Mouse (Mus musculus): ENCODE measurements around the gene Ak3. TPM values are rescaled to one million over a fixed set of nuclear protein-coding genes. Genes with fewer than 3 reads are reported as not detected.
"Not testable (repeated sequence)": the region's sequence is repeated elsewhere in the genome, so short reads cannot be mapped to it uniquely, and the experiment has no call there.

The Ak3 gene
- total RNA-seq, 1 experiment from 2014 or later: 233 TPM

DNA sequence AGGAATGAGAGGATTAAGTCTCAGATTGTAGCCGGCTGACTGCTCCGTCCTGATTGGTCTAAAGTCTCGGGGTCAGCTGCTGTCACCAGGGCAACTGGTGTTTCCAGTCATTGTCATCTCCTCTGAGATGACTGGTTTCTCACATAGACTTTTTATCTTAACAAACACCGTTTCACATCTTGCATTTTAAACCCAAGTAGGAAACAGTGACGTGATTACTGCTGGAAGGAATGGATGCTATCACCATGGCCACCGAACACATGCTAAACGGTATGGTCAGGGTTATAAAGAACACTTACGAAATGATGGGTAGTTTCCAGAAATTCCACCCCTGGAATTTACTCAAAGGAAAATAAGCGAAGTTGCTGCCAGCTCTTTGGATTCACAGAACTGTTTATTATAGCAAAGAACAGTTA is 3.4 kb downstream of the Ak3 start:
- no peak for DNase-seq

DNA sequence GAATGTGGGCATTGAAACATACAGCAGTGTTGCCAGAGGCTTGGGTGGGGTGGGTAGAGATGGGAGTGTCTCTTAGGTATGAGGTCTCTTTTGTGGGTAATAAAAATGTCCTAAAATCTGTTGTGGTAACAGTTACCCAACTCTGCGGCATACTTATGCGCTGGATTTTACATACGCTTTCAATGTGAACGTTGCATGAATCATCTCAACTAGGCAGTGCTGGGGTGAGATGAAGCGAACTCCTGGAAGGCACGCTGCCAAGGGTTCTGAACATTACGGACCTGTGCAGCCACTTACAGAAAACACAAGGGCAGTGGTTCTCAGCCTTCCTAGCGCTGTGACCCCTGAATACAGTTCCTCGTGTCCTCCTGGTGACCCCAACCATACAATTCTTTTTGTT is 5.1 kb downstream of the Ak3 start:
- DNase-seq: peak; percentile 28

DNA sequence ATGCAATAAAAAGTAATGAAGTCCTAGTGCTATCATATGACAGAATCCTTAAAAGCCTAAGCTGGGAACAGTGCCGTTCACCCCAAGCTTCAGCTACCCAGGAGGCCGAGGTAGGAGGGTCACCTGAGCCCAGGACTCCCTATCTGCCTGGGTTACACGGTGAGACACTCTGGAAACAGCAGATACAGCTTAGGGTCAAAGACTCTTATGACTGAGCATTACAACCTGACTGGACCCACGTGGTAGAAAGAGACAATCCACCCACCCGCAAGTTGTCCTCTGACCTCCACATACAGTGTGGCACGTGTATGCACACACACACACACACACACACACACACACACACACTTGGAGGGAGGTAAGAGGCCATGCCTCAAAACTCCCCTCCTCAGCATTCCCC is 5.6 kb downstream of the Ak3 start:
- DNase-seq: no peak

DNA sequence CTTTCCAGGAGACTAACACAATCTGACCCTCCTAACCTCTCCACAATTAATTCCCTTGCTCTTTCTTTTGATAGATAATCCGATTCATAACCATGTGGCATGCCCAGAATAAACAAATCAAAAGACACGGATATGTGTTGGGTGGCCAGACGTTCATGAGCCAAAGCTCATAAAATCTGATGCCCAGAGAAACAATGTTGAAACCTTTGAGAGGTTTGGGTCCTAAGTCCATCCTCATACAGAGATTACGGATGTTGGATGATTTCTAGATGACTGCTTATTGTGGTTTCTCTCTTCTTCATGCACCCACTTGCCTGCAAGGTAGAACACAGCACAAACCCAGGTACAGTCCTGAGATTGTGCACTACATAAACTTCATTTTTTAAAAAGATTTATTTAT is 7.6 kb downstream of the Ak3 start:
- DNase-seq: no peak

DNA sequence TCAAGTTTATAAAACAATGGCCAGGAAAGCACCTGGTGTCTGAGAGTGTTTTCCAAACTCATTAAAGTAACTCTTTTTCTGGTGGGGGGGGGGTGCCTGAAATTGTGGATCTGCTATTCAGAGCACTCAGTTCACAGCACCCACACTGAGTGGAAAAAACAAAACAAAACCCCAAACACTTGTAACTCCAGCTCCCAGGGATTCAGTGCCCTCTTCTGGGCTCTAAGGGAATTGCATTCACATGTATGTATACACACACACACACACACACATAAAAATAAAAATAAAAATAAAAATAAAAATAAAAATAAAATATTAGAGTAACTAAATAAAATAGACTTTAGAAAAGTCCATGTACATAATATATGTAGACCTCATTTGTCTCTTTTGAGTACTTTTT is 8.4 kb downstream of the Ak3 start:
- DNase-seq: no peak

DNA sequence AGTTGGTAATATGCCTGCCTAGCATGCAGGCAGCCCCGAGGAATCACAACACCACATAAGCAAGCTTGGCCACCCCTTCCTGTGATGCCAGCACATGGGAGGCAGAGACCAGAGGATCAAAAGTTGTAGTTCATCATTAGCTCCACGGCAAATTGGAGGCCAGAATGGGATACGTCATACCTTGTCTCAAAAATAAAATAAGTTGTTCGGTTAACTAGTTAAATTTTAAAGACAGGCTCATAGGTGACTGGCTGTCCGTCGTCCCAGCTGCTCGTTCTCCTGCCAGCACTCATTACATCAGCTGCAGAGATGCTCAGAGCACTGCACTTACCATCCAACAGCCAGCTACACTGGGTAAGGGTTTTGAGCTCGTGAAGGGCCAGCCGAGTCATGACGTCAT is 10.2 kb downstream of the Ak3 start:
- no peak for DNase-seq

DNA sequence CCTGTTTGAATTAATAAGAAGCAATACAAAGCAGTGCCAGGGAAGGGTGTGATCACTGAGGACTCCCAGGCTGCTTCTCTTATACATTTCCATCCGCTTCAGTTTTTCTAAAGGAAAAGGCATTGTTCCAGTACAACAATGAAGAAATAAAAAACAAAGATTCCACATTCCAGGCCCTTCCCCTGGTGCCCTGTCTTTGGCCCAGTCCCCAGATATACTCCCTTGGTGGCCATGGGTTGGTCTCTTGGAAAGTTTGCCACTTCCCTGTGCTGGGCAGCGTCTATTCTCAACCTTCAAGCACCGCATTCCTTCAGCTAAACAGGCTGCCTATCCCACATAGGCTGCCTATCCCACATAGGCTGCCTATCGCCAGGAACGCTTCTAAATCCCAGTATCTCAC is 10.7 kb downstream of the Ak3 start:
- peak; percentile 41 for DNase-seq

DNA sequence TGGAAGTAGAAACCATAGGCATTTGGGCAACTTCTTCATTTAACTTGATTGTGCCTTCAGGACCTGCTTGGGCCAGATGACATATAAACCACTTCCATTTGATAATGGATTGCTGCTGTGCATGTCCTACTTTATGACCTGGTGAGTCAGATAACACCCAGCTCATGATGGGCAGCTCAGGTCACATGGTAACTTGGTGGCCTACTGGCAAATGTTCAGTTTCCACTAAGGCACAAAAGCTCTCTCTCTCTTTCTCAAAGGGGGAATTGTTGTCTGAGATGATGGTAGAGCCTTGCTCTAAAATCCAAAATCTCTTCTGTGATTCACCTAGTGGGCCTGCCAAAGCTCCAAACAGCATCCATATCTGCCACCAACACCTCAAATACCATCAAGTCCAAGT is 15.1 kb downstream of the Ak3 start:
- no peak for DNase-seq

DNA sequence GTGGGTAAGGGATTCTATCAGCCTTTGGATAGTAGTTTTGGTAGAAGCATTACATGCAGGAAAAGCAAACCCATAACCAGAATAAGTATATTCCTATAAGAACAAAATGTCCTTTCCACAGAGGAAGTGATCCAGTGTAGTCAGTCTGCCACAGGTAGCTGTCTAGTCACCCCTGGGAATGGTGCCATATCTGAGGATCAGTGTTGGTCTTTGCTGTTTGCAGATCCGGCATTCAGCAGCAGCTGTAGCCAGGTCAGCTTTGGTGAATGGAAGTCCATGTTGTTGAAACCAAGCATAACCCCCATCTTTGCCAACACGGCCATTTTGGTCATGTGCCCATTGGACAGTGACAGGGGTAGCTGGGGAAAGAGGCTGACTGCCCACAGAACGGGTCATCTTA is 16.0 kb downstream of the Ak3 start:
- DNase-seq: no peak

DNA sequence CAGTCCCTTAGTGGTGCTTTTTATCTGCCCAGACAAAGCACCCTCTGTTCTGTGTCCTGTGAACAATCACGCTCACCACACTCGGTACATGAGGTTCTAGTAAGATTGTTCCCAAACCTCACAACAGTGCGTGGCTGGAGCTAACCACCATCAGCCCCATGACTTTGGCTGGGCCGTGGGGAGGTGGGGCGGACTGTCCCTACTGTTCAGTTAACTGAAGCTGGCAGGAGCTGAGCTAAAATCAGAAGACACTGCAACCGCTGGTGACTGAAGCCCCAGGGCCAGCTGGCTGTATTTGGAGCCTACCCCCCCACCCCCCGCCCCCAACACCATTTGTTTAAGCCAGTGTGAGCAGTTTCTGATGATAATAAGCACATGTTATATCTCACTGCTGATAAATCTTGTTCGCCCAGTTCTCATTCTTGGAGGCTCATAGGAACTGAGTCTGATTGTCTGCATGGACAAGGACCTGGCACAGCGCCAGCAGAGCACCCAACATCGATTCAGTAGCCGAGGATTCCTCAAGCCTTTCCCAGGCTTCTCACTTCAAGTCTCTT is 23.3 kb downstream of the Ak3 start:
- no peak for DNase-seq

DNA sequence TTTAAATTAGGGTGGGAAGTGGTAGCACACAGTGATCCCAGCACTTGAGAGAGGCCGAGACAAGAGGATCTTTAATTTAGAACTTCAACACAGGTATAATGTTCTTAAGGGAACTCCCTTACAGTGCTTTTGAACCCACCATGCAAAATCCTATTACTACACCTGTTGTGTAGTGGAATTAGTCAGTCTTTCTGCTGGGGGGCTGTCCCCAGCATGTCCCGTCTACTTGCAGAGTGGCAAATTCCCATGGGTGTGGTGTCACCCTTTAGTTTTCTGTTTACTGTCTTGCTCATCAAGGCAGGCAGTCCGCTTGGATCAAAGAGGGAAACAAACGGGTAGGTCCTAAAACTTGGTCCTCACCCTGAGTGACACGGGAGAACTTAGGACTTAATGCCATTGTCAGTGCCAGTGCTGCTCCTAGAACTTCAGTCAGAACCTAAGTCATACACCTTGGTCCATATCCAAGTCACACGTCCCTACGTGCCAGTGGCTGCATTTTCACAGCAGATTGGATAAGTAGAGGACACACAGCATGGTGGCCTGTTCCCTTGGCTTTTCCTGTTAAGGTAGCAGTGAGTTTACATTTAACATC is 25.9 kb downstream of the Ak3 start:
- DNase-seq: no peak

DNA sequence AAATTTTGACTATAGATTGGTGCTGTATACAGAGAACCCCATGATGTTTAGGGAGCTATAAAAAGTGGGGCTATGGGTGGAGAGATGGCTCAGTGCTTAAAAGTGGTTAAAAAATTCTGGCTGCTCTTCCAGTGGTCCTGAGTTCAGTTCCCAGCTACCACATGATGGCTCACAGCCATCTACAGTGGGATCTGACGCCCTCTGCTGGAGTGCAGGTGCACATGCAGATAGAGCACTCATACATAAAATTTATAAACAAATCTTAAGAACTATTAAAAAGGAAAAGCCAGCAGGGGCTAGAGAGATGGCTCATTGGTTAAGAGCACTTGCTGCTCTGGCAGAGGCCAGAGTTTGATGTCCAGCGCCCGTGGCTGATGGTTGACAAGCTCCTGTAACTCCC is 28.1 kb downstream of the Ak3 start:
- no peak for DNase-seq

DNA sequence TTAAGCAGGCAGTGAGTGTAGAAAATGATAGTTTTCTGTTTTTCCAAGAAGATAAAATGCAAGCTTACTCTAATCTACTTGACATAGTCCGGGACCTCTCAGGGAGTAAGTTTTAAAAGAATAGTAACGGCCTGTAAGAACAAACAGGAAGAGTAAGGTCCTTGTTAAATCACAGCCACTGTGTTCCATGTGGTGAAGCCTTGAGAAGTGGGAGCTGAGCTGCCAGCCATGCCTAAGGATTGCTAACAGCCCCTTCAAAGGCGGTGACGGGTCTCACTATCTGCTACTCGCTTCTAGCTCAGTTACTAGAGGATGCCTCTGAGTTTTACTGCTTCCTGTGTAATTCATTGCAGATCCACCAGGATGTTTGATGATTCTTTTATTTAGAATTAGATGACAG is 31.0 kb downstream of the Ak3 start:
- DNase-seq: no peak

DNA sequence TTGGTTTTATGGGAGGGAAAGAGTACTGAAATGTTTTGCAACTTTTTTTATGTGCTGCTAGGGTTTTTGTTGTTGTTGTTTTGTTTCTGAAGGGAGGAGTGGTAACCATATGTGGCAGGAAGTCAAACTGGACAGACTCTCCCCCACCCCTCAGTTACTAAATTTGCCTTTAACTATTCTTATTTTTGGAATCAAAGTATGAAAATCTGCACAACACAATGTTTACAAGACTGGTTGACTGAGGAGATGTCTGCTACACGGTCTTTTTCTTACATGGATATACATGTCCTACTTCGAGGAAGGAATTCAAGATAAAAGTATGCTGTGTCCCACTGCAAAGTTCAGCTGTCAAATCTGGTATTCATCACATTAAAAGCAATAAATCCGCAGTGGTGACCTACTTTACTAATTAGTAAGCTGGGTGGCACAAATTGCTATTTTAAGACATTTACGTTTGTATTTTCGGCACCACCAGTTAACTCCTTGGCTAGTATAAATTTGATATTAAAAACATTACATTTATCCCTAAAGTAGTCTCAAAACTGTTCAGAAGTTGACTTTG is 31.5 kb downstream of the Ak3 start:
- no peak for DNase-seq

DNA sequence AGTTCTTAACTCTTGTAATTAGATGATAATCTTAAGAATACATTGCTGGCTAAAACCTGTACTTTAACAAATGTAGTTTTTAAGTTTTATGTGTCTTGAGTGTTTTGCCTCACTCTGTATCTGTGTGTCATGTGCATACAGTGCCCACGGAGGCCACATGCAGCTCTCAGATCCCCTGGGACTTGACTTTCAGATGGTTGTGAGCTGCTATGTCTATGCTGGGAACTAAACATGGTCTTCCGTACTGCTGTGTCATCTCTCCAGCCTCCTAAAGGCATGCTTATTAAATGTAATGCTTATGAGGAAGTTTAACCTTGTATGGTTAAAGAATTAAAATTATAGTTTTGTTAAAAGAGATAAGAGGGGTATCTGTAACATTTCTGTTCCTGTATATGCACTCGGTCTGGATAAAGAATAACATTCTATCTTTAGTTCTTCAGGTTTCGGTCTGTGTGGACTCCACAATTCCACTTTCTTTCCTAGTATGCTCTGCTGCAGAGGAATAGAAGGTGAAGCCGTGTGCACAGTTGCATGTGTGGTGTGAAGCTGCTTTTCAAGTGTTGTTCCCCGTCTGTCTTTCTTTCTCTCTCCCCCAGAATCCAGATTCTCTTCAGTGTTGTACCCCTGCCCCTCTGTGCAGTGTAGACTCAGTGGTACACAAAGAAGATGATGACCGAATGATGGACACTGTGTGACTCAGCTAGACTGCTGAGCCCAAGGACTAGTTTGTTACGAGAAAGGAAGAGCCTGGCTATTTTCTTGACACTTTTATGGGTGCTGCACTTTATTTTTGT is 32.2 kb downstream of the Ak3 start:
- no peak for DNase-seq

DNA sequence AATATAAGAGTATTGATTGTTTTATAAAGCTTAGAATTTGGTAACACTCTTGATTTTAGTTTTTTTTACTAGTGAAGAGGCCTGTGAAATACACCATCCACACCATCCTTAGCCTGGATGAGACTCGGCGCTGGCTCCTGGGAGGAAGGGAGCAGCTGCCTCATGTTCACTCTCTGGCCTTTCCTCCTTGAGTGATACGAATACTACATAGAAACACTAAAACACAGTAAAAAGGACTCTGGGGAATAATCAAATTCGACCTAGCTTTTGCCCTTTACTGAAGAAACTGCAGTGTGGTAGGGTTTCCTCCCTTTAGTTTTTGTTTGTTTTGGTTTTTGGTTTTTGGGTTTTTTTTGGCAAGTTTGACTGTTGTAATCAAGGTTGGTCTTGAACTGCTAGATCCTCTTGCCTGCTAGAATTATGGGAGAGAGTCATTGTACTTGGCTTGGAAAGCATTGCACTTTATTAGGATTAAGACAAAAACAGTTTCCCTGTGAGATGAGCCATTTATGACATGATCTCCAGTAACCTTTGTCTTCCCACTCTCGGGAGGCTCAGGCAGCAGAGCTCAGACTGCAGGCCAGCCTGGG is 33.2 kb downstream of the Ak3 start:
- DNase-seq: no peak

DNA sequence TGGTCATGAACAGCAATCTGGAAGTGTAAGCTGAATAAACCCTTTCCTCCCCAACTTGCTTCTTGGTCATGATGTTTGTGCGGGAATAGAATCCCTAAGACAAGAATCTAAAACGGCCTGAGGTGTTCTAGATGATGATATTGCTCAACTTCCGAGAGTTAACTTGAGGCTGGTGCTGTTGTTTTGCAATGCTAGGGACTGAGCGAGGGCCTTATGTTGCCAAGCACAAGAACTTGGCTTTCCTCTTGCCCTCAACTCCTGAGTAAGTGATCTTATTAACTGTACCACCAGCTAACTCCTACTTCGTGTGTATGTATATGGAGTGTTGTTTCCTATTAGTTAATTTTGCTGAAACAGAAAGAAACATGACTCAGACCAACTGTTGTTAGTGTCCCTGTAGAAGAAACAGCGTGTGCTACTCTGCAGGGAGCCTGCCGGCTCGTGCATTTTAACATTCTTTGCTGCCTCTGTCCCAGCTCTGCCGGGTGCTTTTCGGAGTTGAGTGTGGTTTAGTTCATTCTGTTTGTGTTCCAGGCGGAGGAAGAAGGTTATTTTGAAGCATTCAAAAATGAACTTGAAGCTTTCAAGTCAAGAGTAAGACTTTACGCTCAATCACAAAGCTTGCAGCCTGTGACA is 36.3 kb downstream of the Ak3 start:
- DNase-seq: no peak

DNA sequence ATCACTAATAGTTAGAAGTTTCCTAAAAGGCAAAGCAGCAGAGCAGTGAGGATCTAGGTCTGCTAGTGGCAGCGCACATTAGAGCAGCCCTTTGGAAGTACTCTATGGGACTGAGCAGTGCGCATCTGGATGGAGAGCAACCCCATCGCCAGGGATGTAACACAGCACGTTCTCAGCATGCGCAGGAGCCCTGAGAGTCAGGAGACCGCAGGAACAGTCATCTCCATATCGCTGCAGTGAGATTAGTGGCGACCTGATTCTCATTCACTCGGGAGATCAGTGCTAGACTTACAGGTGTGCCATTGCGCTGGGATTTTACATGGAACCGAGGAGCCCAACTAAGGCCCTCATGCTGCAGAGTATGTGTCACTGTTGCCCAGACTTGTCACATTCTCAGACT is 38.7 kb downstream of the Ak3 start:
- no peak for DNase-seq

DNA sequence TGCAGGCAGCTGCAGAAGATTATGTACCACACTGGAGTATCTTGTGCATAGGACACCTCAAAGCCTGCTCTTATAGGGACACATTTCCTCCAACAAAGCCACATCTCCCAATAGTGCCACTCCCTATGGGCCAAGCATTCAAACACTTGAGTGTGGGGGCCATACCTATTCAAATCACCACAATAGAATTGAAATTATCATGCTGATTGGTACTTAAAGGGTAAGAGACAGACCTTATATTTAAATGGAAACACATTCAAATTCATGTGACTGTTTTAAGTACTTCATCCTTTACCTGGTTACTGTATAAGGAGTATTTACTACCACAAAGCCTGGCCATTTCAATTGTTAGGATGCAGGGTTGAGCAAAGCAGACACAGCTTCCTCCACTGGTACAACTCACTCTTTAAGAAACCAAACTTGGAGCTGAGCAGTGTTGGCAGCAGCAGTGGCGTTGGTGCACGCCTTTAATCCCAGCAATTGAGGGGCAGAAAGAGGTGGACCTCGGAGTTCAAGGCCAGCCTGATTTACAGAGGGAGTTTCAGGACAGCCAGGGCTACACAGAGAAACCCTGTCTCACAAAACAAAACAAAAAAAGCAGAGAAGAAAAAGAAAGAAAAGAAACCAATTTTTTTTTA is 39.6 kb downstream of the Ak3 start:
- peak; percentile 27 for DNase-seq

DNA sequence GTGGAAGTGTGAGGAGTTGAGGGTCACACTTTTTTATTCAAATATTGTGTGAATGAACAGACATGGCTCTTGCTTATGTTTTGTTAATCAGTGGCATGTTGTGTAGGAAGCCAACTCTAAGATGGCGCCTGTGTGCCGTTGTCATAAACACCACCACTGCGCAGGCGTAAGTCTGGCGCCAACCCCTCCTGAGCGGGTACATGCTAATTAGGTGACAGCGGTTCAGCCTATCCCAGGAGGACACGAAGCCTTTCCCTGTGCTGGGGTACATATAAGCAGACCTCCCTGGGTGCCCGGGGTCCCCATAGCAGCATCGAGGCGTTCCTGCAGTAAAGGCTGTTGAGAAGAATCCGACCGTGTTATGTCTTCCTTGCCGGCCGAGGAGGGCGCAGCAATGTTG is 47.4 kb downstream of the Ak3 start:
- not testable (repeated sequence) for DNase-seq

DNA sequence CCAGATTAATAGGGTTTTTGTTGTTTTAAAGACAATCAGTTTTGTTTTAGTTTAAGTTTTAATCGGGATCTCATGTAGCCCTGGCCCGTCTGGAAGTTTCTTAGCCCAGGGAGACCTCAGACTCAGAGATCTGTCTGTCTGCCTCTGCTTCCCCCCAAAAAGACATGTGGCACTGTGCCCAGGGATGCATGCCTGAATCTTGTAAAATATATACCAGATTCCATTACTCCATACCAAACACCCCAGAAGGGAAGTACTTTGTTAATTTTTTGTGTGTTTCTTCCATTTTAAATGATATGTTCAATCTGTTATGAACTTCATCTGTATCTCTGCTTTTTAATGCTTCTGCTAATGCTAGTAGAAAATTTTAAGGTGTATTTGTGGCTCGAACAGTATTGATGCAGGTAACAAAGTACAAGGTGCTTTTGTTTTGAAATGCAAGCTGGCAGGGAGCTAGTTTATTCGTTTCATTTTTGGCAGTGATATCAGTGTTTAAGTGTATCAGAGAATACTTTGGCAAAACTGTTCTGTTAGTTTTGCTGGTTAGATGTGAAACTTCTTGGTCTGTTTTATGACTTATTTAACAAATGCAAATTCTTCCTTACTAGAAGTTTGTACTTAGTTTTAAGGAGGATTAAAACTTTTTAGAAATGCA is 49.7 kb downstream of the Ak3 start:
- no peak for DNase-seq

DNA sequence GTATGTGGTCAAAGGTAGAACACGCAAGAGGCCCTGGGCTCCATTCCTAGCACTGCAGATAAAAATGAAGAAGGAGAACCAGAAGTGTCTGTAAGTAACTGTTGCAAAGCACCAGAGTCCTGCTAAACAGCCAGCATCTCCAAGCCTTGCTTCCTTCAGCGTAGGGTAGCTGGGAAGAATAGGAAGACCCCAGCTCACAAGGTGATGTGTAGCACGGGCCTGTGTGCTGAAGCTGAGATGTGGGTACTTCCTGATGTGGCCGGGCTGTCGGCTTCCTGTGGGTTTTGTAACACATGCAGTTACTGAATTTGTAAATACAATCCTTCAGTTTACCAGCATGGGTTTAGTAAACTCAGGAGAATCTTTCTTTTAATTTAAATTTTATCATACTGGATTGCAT is 52.4 kb downstream of the Ak3 start:
- DNase-seq: no peak
